Mouse (Mus musculus): ENCODE measurements at regions not wholly inside any gene's neighbourhood (a gene's known extent, or its start where the extent isn't known, plus 50 kb on each side); places are given as distances from the start of the nearest gene placed in this dataset.

- no peak overlapping the region for H3K9ac ChIP-seq (ENCODE audit: low read length)
- H3K9me3 ChIP-seq (replicated peaks; ENCODE audit: control insufficient read depth, low read length): no peaks in the 10 kb centered on the region
- H3K27ac ChIP-seq (ENCODE audit: low read length): no peak overlapping the region
- no peak overlapping the region for H3K4me2 ChIP-seq (ENCODE audit: low read depth, low read length)
- WGBS: 57% methylated on average over 1 of the region's 1 CpGs
- no peaks in the 10 kb centered on the region for H3K27me3 ChIP-seq (ENCODE audit: control insufficient read depth, insufficient read depth, low read length)
- H3K4me3 ChIP-seq (replicated peaks; ENCODE audit: low read length): no peak overlapping the region
- H3K36me3 ChIP-seq (ENCODE audit: control insufficient read depth, insufficient read depth, low read length): no peaks in the 10 kb centered on the region
- no peaks in the 10 kb centered on the region for H3K4me1 ChIP-seq (ENCODE audit: control insufficient read depth, insufficient read depth, low read length)
- ATAC-seq (ENCODE audit: insufficient read depth, low FRiP score): no peak
Measured at GRCm38 (mm10) chr14:102866511-102866910, 115.9 kb downstream of the Kctd12 start.

DNA sequence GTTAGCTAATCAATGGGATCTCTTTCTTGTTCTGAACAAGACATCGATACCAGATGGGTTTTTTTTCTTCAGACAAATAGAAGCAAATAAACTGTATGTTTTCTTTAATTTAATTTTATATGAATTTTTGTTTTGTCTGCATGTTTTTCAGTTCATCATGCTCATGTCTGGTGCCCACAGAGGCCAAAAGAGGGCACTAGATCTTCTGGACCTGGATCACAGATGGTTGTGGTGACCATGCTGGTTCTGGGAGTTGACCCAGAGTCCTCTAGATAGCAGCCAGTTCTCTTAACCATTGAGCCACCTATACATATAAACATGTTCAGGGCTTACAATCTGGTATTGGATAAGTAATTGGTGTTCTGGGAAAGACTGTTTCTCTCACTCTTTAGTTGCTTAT is 120.7 kb downstream of the Kctd12 start:
- Histone ChIP-seq H3K9ac (ENCODE audit: low read length) (no peak overlapping the region), H3K4me2 (ENCODE audit: low read depth, low read length) (no peak overlapping the region), H3K9me3 (replicated peaks; ENCODE audit: control insufficient read depth, low read length) (no peaks in the 10 kb centered on the region), H3K4me1 (ENCODE audit: control insufficient read depth, insufficient read depth, low read length) (no peaks in the 10 kb centered on the region), H3K4me3 (replicated peaks; ENCODE audit: low read length) (no peak overlapping the region), H3K27ac (ENCODE audit: low read length) (no peak overlapping the region), H3K36me3 (ENCODE audit: control insufficient read depth, insufficient read depth, low read length) (no peaks in the 10 kb centered on the region), H3K27me3 (ENCODE audit: control insufficient read depth, insufficient read depth, low read length) (no peaks in the 10 kb centered on the region)
- no peak for ATAC-seq (ENCODE audit: insufficient read depth, low FRiP score)
- WGBS: 96% methylated on average over 1 of the region's 1 CpGs

DNA sequence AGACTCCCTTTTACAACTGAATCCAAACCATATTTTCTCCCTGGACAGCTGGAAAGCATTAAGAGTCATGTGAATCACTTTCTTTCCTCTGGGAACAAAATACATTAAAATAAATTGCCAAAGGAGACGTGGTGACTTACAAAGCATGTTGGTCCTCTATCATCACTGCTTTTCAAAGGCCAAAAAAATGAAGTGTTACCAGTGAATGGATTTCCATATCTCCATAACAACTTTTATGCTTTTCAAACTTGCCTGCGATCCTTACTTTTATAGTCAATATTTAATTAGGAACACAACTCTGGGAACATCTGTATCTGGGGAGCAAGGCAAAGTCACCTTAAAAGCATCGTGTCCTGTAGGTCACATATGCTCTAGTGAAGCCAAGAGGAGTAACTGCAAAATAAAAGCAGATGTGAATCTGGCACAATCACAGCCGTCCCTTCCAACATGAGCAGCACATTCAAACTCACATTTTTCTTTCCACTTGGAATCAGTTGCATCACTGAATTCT is 123.0 kb downstream of the Kctd12 start:
- 47% methylated on average over 4 of the region's 4 CpGs for WGBS
- no peak for ATAC-seq (ENCODE audit: insufficient read depth, low FRiP score)
- Histone ChIP-seq H3K27ac (ENCODE audit: low read length) (peak overlapping the region; percentile 10; the same call in 1 of the 2 replicates), H3K4me2 (ENCODE audit: low read depth, low read length) (no peak overlapping the region), H3K27me3 (ENCODE audit: control insufficient read depth, insufficient read depth, low read length) (no peaks in the 10 kb centered on the region), H3K4me1 (ENCODE audit: control insufficient read depth, insufficient read depth, low read length) (0 out of 2 replicates have a peak, but pooled peaks cover 5% of the 10 kb centered on the region), H3K9ac (ENCODE audit: low read length) (no peak overlapping the region), H3K9me3 (replicated peaks; ENCODE audit: control insufficient read depth, low read length) (no peaks in the 10 kb centered on the region), H3K4me3 (replicated peaks; ENCODE audit: low read length) (no peak overlapping the region), H3K36me3 (ENCODE audit: control insufficient read depth, insufficient read depth, low read length) (no peaks in the 10 kb centered on the region)

- H3K27me3 ChIP-seq (ENCODE audit: control insufficient read depth, insufficient read depth, low read length): no peaks in the 10 kb centered on the region
- H3K4me2 ChIP-seq (ENCODE audit: low read depth, low read length): no peak overlapping the region
- no peaks in the 10 kb centered on the region for H3K36me3 ChIP-seq (ENCODE audit: control insufficient read depth, insufficient read depth, low read length)
- H3K9ac ChIP-seq (ENCODE audit: low read length): no peak overlapping the region
- H3K4me1 ChIP-seq (ENCODE audit: control insufficient read depth, insufficient read depth, low read length): 0 out of 2 replicates have a peak, but pooled peaks cover 5% of the 10 kb centered on the region
- ATAC-seq (ENCODE audit: insufficient read depth, low FRiP score): no peak
- H3K9me3 ChIP-seq (replicated peaks; ENCODE audit: control insufficient read depth, low read length): no peaks in the 10 kb centered on the region
- 57% methylated on average over 7 of the region's 7 CpGs for WGBS
- H3K27ac ChIP-seq (ENCODE audit: low read length): no peak overlapping the region
- no peak overlapping the region for H3K4me3 ChIP-seq (replicated peaks; ENCODE audit: low read length)
Measured at GRCm38 (mm10) chr14:102855264-102855840, 127.1 kb downstream of the Kctd12 start.

DNA sequence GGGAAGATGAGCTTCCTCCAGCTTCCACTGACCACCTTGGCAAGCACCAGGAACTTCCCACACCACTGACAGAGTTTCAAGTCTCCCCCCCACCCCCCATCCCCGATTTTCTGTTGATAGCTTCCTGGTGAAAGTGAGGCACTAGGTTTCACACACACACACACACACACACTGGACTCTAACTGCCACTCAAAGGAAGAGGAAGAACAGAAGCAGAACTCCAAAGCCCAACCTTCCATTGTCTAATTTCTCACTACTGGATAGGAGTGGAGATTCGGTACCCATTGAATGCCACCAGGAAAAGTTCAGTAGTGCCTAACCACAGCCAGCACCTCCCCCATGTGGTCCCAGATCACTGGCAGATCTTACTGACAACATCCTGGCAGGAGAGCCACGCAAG is 138.7 kb downstream of the Kctd12 start:
- no peak overlapping the region for H3K4me2 ChIP-seq (ENCODE audit: low read depth, low read length)
- H3K4me3 ChIP-seq (replicated peaks; ENCODE audit: low read length): no peak overlapping the region
- no peak overlapping the region for H3K9ac ChIP-seq (ENCODE audit: low read length)
- no peaks in the 10 kb centered on the region for H3K9me3 ChIP-seq (replicated peaks; ENCODE audit: control insufficient read depth, low read length)
- H3K27me3 ChIP-seq (ENCODE audit: control insufficient read depth, insufficient read depth, low read length): no peaks in the 10 kb centered on the region
- no peaks in the 10 kb centered on the region for H3K4me1 ChIP-seq (ENCODE audit: control insufficient read depth, insufficient read depth, low read length)
- H3K27ac ChIP-seq (ENCODE audit: low read length): no peak overlapping the region
- 65% methylated on average over 3 of the region's 3 CpGs for WGBS
- no peak for ATAC-seq (ENCODE audit: insufficient read depth, low FRiP score)
- H3K36me3 ChIP-seq (ENCODE audit: control insufficient read depth, insufficient read depth, low read length): no peaks in the 10 kb centered on the region

GRCm38 (mm10) chr14:102837602-102838001 is 144.8 kb downstream of the Kctd12 start:
- Histone ChIP-seq H3K27ac (ENCODE audit: low read length) (no peak overlapping the region), H3K4me1 (ENCODE audit: control insufficient read depth, insufficient read depth, low read length) (no peaks in the 10 kb centered on the region), H3K4me2 (ENCODE audit: low read depth, low read length) (no peak overlapping the region), H3K9ac (ENCODE audit: low read length) (no peak overlapping the region), H3K4me3 (replicated peaks; ENCODE audit: low read length) (no peak overlapping the region), H3K27me3 (ENCODE audit: control insufficient read depth, insufficient read depth, low read length) (no peaks in the 10 kb centered on the region), H3K36me3 (ENCODE audit: control insufficient read depth, insufficient read depth, low read length) (no peaks in the 10 kb centered on the region), H3K9me3 (replicated peaks; ENCODE audit: control insufficient read depth, low read length) (no peaks in the 10 kb centered on the region)
- 23% methylated on average over 1 of the region's 1 CpGs for WGBS
- no peak for ATAC-seq (ENCODE audit: insufficient read depth, low FRiP score)

DNA sequence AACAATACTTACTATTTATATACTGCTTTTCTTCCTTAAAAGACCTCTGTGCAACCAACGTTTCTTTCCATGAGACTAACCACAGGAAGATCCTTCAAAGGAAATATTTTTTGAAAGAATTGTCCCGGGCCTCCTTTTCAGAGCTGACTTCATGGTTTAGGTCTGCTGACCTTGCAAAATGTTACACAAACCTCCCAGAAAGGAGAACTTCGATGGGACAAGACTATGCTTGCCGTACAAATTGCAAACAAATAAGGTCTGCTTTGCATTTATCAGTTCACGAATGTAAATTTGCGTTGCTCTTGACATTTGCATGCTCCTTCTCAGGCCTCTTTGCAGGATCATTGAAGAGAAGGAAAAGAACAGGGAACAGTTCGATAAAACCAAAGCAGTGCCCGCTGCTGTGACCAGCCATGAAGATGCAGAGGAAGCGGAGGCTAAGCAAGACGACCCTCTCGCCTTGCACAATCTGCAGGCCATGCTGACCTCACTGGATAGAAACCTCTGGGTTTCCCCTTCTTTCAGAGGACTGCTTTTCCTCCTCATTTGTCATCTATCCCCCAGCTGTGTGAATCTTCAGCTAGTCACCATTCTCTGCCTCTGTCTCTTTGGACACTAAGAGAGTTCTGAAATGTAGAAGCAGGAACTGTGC is 147.2 kb downstream of the Kctd12 start:
- H3K4me3 ChIP-seq (replicated peaks; ENCODE audit: low read length): no peak overlapping the region
- H3K4me2 ChIP-seq (ENCODE audit: low read depth, low read length): no peak overlapping the region
- no peak overlapping the region for H3K27ac ChIP-seq (ENCODE audit: low read length)
- 76% methylated on average over 11 of the region's 11 CpGs for WGBS
- H3K27me3 ChIP-seq (ENCODE audit: control insufficient read depth, insufficient read depth, low read length): no peaks in the 10 kb centered on the region
- H3K4me1 ChIP-seq (ENCODE audit: control insufficient read depth, insufficient read depth, low read length): no peaks in the 10 kb centered on the region
- H3K36me3 ChIP-seq (ENCODE audit: control insufficient read depth, insufficient read depth, low read length): no peaks in the 10 kb centered on the region
- no peak for ATAC-seq (ENCODE audit: insufficient read depth, low FRiP score)
- H3K9me3 ChIP-seq (replicated peaks; ENCODE audit: control insufficient read depth, low read length): no peaks in the 10 kb centered on the region
- H3K9ac ChIP-seq (ENCODE audit: low read length): no peak overlapping the region

DNA sequence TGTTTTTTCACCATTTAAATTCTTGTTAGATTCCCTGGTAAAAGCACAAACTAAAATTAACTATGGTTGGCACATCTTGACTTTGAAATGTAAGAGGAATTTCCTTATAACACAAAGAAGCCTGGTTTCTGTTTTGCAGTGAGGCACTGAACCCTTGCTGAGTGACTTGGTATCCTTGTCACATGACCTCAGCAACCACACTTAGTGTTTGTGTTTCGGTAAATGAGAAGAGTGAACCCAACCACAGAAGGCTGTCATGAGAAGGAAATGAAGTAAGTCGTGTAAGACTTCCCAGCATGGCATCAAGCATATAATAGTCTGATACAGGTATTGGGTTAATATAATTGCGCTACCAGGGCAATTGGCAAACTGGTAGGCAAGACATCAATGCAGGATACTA is 154.0 kb downstream of the Kctd12 start:
- ATAC-seq (ENCODE audit: insufficient read depth, low FRiP score): no peak
- Histone ChIP-seq H3K9ac (ENCODE audit: low read length) (no peak overlapping the region), H3K27me3 (ENCODE audit: control insufficient read depth, insufficient read depth, low read length) (no peaks in the 10 kb centered on the region), H3K4me2 (ENCODE audit: low read depth, low read length) (no peak overlapping the region), H3K4me1 (ENCODE audit: control insufficient read depth, insufficient read depth, low read length) (no peaks in the 10 kb centered on the region), H3K27ac (ENCODE audit: low read length) (no peak overlapping the region), H3K9me3 (replicated peaks; ENCODE audit: control insufficient read depth, low read length) (no peaks in the 10 kb centered on the region), H3K4me3 (replicated peaks; ENCODE audit: low read length) (no peak overlapping the region), H3K36me3 (ENCODE audit: control insufficient read depth, insufficient read depth, low read length) (no peaks in the 10 kb centered on the region)
- 87% methylated on average over 3 of the region's 3 CpGs for WGBS

DNA sequence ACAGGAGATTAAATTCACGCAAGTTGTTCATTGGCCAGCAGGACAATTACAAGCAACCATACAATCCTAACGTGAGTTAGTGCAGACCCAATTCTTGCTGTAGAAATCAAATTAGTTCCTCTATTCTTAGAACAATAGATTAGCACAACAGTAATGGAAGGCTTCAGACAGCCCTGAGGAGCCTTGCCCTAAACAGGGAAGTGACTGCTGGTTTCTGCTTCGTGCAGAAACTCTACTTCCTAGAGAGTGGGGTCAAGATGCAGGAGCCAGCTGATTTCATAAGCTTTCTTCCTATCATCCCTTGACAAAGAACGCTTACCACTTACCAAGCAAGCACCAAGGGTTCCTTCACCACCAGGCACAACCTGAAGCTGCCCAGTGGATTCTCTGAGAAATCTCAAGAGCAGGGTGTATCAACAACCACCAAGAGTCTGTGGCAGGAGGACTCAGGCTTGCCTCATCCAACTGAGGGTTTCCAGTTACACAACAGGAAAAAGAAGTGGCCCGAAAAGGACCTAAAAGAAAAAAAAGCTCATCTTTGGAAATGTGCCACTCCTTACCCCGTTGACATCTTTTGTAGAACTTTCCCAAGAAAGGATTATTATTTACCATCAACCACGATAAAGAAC is 154.6 kb downstream of the Kctd12 start:
- Histone ChIP-seq H3K4me3 (replicated peaks; ENCODE audit: low read length) (no peak overlapping the region), H3K27me3 (ENCODE audit: control insufficient read depth, insufficient read depth, low read length) (no peaks in the 10 kb centered on the region), H3K4me1 (ENCODE audit: control insufficient read depth, insufficient read depth, low read length) (no peaks in the 10 kb centered on the region), H3K9me3 (replicated peaks; ENCODE audit: control insufficient read depth, low read length) (no peaks in the 10 kb centered on the region), H3K9ac (ENCODE audit: low read length) (no peak overlapping the region), H3K27ac (ENCODE audit: low read length) (0 out of 2 replicates have a peak overlapping the region, but pooled peaks have one; percentile 10), H3K36me3 (ENCODE audit: control insufficient read depth, insufficient read depth, low read length) (no peaks in the 10 kb centered on the region), H3K4me2 (ENCODE audit: low read depth, low read length) (no peak overlapping the region)
- 72% methylated on average over 7 of the region's 7 CpGs for WGBS
- no peak for ATAC-seq (ENCODE audit: insufficient read depth, low FRiP score)
